In genomic region chr1:83164027-83164426, GRCm38 (mm10) we compare ENCODE assay signal across 27 mouse cellular contexts. TPM values are rescaled to one million over a fixed set of nuclear protein-coding genes. Genes with fewer than 3 reads are reported as not detected.
"Had no signal": no experiment of that assay in that cellular context is flagged by ENCODE, and none has a peak within 500 bp of the region (broad histone marks: within the 10 kb centered on the region; RNA-seq: fewer than 3 reads in every experiment).

No protein-coding gene starts in this region.

- H3K4me2 ChIP-seq: lung, embryonic 15.5 days; midbrain, embryonic 13.5 days; midbrain, embryonic 15.5 days; neural tube, embryonic 13.5 days; neural tube, embryonic 15.5 days had no signal

- H3K9ac ChIP-seq: liver, postnatal 0 days; lung, embryonic 15.5 days; midbrain, embryonic 13.5 days; midbrain, embryonic 15.5 days; neural tube, embryonic 13.5 days; neural tube, embryonic 15.5 days had no signal

- H3K27ac ChIP-seq: lung, embryonic 15.5 days; macrophage; midbrain, embryonic 10.5 days; midbrain, embryonic 13.5 days; midbrain, embryonic 15.5 days; neural tube, embryonic 13.5 days; neural tube, embryonic 15.5 days had no signal

- ATAC-seq: liver, postnatal 0 days; lung, postnatal 0 days; midbrain, embryonic 13.5 days; midbrain, embryonic 15.5 days had no signal

- H3K9me3 ChIP-seq: lung, embryonic 15.5 days; midbrain, embryonic 10.5 days; midbrain, embryonic 13.5 days; midbrain, embryonic 15.5 days; neural tube, embryonic 13.5 days; neural tube, embryonic 15.5 days had no signal

- H3K27me3 ChIP-seq: lung, embryonic 15.5 days; midbrain, embryonic 13.5 days; midbrain, embryonic 15.5 days; neural tube, embryonic 13.5 days; neural tube, embryonic 15.5 days had no signal

- H3K4me1 ChIP-seq: lung, embryonic 15.5 days; midbrain, embryonic 13.5 days; midbrain, embryonic 15.5 days had no signal

- H3K4me3 ChIP-seq: lung, embryonic 15.5 days; midbrain, embryonic 10.5 days; midbrain, embryonic 13.5 days; midbrain, embryonic 15.5 days; myocyte; neural tube, embryonic 13.5 days; neural tube, embryonic 15.5 days had no signal

- H3K36me3 ChIP-seq: lung, embryonic 15.5 days; midbrain, embryonic 10.5 days; midbrain, embryonic 13.5 days; midbrain, embryonic 15.5 days; neural tube, embryonic 13.5 days; neural tube, embryonic 15.5 days had no signal

- DNase-seq: liver, postnatal 0 days; lung, adult 2 months; lung, postnatal 14 days; lung, postnatal 36 days; retina, postnatal 1 day; right cerebral cortex, adult 18-20 months; right cerebral cortex, postnatal 25 days; right cerebral cortex, postnatal 4 days; spleen, adult 18-20 months; thymus, adult 18-20 months; thymus, postnatal 14 days; thymus, postnatal 36 days had no signal

RNA-seq across cellular contexts. Expression of gene Daw1, which starts 4.5 kb away (rescaled TPM):
- total RNA-seq: megakaryocyte progenitor cell, adult 5-6 weeks; megakaryocyte-erythroid progenitor cell, adult 5-6 weeks had no signal
- polyA plus RNA-seq: liver, postnatal 0 days; macrophage; myocyte; neural tube, embryonic 11.5 days; small intestine, adult 2 months; stomach, embryonic 14.5 days; stomach, embryonic 16.5 days had no signal

RNA-seq across cellular contexts. Expression of gene Ccl20, which starts 47.5 kb away (rescaled TPM):
- total RNA-seq: megakaryocyte progenitor cell, adult 5-6 weeks; megakaryocyte-erythroid progenitor cell, adult 5-6 weeks had no signal
- polyA plus RNA-seq: liver, postnatal 0 days; lung, embryonic 15.5 days; macrophage; midbrain, embryonic 10.5 days; midbrain, embryonic 13.5 days; midbrain, embryonic 15.5 days; myocyte; neural tube, embryonic 11.5 days; neural tube, embryonic 13.5 days; neural tube, embryonic 15.5 days had no signal
